Mouse (Mus musculus) lung, postnatal 36 days (tissue): ENCODE results near the gene Sema3b.
"Not testable (repeated sequence)": the region's sequence is repeated elsewhere in the genome, so short reads cannot be mapped to it uniquely, and the experiment has no call there.

Experiments used
- DNase-seq: peaks from one replicate; pipeline ENCODE4 v3.0.0; 2022; ENCODE audit warnings: mixed read lengths

The Sema3b gene

DNA sequence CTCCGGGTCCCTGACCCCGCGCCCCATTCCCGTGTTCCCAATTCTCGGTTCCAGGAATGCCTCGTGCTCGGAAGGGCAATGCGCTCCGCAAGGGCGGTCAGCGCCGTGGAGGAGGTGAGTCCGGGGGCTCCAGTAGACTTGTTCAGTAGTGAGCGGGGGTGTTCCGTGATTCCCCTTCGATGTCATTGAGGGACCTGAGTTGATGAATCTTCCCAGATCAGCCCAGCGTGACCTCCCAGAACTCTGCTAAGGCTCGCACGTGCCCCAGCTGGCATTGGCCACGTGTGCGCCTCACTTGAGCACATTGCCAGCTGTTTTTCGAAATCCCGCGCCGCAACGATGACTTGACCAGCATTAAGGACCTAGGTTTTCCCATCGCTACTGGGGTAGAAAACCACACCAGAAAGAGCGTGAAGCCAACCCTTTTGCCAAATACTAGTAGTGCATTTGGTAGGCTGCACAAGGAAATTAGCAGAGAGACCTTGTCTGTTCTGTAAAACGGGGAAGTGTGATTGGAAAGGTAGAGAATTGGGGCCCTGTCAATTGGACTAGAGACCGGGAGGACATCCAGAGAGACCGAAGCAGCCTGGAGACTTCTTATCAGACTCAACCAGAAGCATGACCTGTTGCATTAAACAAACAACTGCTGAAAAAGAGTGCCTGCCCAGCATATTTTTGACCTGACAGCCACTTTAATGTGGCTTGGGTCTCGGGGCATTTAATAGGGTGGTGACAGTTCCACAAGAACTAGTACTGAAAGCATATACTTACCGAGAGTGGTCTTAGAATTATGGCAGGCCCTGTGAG, 21.0 kb downstream of the Sema3b start:
- DNase-seq = peak; percentile 80

DNA sequence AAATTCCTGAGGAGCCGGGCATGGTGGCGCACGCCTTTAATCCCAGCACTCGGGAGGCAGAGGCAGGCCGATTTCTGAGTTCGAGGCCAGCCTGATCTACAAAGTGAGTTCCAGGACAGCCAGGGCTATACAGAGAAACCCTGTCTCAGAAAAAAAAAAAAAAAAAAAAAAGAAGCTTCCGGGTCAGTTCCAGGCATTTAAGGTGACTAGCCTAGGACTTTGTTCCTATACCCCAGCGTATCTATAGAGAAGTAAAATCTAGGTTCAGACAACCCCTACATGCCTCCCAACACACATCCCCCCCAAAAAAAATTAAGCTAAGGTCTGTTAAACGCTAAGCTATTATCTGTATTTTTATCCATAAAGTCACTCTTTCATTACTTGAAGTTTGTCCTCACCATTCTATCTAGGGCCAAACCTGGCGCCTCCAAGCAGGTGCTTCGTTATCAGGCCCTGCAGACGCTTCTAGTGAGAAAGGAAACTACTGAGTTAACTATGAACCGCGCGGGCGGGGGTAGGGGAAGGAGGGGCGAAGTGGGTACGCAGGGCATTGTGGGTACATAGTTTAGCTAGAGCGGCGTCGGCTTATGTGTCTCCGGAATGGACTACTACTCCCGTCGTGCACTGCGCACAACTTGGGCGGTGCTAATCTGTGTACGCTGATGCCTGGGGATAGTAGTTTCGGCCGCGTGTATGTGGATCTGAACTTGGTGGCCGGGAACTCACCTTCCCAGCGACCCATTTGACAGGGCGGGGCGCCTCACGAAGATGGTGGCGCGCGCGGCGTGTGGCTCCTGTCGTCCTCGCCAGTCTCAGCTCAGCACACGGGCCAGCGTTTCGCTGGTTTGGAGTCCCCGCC, 21.8 kb downstream of the Sema3b start, which contains the start of gene Ifrd2:
Ifrd2 (plus strand) TSS at position 669 of the 859 bp plus-strand sequence.
- peak; percentile 100 for DNase-seq

DNA sequence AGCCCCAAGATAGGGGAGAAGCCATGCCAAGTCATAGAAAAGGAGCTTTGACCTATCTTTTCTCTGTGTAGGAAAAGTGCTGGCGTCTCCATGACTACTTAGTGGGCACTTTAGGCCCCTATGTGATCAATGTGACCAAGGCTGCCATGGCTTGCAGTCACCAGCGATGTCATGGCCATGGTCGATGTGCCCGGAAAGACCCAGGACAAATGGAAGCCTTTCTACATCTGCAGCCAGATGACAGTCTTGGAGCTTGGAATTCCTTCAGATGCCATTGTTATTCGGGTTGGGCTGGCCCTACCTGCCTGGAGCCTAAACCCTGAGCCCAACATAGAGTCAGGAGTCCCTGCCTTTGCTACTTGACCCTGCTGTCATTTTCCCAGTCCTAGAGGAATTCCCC, 22.5 kb downstream of the Sema3b start:
- DNase-seq = no peak

DNA sequence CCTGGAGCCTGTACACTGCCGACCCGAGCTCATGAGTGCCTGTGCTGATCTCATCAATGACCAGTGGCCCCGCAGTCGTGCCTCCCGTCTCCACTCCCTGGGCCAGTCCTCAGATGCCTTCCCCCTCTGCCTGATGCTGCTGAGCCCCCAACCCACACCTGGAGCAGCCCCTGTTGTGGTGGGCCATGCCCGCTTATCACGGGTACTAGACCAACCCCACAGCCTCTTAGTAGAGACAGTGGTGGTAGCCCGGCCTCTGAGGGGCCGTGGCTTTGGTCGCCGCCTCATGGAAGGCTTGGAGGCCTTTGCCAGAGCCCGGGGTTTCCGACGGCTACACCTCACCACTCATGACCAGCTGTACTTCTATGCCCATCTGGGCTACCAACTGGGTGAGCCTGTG, 25.9 kb downstream of the Sema3b start:
- DNase-seq = no peak

DNA sequence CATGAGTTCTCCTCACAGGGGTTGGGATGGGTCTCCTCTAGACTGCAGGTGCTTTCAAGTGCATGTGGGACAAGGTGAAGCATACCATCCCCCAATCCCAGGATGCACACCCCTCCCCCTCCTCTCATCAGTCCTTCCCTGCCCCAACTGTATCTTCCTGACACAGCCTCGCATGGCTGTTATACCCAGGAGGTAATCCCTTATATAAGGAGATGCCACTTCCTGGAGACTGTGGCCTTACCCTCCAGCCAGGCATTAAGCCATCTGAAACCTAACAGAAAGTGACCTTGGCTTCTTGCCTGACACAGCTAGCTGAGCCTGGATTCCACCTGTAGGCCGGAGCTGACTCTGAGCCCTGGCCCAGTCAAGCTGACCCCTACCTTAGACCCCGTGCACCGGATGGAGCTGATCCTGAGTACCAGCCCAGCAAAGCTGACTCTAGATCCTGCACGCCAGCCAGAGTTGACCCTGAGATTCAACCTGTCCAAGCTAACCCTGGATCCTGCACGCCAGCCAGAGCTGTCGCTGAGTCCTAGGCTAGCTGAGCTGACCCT, 26.4 kb downstream of the Sema3b start:
- DNase-seq = no peak

DNA sequence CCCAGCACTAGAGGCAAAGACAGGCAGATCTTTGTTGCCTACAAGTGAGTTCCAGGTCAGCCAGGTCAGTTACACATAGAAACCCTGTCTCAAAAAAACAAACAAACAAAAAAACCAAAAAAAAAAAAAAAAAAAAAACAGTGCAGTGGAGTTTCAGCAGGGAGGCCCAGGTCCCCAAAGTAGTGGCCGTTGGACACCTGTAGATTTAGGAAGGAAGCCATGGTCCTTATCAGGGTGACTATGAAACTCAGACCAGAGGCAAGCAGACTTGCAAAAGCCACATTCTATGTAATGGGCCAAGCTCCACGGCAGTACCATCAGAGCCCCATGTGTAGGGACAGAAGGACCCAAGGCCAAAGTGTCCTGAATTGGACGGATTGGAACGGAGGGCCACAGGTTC, 27.4 kb downstream of the Sema3b start:
- no peak for DNase-seq

DNA sequence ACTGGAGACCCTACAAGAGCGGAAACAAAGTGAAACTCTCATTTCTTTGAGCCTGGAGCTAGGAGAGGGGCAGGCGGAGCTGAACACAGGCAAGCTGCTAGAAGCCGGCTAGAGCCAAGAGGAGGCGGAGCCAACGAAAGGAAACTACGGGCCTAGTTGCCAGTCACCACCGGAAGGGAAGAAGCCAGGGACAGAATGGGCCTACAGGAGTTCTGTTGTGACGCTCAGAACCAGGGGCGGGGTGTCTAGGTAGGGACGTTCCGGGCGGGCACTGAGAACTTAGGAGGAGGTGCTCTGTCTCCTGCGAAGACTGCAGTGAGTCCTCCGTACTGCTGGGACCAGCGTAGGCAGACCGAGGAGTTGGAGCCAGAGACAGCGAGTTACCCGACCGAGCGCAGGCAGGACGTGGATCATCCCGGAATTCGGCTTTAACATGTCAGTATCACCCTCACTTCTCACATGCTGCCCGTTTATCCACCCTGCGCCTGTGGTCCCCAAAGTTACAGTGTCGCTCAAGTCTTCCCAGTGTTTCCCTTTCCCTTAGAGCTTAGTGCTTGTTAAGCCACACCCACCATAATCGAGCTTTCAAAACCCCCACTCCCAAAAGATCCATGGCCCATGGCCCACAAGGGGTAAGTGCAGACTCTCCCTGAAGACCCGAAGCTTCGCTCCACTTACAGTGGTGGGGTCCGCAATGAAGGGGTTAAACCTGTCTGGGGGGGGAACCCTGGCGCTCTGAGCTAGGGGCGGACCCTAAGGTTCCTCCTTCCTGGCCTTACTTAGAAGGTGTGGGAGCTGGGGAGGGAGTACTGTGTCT, 28.3 kb downstream of the Sema3b start, which contains the start of gene Hyal3:
Hyal3 (plus strand) TSS at position 318 of the 817 bp plus-strand sequence.
- peak; percentile 97 for DNase-seq

DNA sequence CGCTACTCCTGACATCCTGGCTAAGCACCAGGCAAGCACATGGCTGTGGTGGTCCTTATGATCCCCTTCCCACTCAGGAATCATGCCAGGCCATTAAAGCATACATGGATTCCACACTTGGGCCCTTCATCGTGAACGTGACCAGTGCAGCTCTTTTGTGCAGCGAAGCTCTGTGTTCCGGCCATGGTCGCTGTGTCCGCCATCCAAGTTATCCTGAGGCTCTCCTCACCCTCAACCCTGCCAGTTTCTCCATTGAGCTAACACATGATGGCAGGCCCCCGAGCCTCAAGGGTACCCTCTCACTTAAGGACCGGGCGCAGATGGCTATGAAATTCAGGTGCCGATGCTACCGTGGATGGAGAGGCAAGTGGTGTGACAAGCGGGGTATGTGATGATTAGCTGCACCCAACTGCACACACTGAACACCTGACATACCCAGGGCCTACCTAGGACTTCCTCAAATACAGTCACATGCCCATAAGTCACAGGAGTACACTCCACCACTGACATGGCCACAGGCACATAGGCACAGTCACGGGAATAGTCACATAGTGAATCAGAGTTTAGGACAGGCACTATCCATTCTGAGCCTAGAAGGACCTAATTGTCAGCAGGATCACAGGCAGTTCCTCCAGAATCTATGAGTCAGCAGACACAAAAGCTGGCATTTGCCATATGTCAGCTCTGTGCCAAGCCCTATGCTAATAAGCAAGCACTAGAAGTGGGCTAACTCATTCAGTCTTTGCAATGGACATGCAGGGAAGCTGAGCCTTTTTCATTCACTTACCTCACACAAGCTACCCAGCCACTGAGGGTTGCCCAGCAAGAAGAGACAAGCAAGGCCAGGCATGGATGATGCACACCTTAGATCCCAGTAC, 29.8 kb downstream of the Sema3b start:
- DNase-seq = no peak

DNA sequence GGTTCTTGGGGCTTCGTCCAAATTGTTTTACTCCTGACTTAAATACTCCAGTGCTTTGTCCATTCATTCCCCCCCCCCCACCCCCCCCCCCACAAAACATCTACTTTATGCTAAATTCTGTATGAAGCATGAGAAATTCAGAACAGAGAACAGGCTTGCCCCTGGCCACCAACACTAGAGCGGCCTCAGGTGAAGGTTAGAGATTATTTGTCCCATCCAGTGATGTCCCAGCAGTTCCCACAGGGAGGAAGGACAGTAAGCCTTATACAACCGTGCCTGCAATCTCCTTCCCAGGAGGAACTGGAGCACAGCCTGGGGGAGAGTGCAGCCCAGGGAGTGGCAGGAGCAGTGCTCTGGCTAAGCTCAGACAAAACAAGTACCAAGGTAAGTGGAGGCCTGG, 30.4 kb downstream of the Sema3b start, which contains the start of gene Naa80:
Naa80 (plus strand) TSS at position 301 of the 400 bp plus-strand sequence.
- DNase-seq = no peak

DNA sequence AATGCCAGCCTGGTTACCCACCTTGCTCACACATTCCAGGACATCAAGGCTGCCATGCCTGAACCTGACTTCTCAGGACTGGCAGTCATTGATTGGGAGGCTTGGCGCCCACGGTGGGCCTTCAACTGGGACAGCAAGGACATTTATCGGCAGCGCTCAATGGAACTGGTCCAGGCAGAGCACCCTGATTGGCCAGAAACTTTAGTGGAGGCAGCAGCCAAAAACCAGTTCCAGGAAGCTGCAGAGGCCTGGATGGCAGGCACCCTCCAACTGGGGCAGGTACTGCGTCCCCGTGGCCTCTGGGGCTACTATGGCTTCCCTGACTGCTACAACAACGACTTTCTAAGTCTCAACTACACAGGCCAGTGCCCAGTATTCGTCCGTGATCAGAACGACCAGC, 31.2 kb downstream of the Sema3b start:
- no peak for DNase-seq

DNA sequence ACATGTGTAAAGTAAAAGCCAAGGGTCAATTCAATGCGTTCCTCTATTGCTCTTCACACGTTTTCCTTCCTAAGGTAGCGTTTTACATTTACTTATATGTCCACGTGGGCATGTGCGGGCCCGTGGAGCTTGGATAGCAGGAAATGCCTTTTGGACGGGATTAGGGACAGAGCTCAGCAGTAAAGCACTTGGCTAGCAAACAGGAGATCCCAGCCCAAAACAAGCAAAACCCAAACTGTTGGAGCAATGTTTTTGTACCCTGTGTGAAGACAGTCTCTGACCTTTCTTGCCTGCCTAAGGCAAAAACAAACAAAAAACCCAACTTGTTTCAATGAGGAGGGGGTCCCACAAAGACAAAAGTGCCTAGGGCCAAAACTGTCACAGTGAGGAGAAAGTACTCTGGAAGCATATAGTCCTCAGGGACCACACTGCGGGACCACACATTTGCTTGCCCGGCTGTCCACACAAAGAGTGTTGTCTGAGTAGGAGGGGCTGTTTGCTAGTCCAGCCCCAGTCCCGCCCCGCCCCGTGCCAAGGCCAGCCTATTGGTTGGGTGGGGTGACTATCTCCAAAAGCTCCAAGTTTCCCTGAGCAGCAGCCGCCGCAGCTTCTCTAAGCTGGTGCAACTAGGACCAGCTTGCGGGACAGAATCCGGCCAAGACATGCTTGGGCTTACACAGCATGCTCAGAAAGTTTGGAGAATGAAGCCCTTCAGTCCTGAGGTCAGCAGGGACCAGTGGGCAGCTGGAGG, 32.5 kb downstream of the Sema3b start, which contains the start of gene Hyal1:
Hyal1 (plus strand) TSS at position 571 of the 751 bp plus-strand sequence.
- DNase-seq = peak; percentile 91

DNA sequence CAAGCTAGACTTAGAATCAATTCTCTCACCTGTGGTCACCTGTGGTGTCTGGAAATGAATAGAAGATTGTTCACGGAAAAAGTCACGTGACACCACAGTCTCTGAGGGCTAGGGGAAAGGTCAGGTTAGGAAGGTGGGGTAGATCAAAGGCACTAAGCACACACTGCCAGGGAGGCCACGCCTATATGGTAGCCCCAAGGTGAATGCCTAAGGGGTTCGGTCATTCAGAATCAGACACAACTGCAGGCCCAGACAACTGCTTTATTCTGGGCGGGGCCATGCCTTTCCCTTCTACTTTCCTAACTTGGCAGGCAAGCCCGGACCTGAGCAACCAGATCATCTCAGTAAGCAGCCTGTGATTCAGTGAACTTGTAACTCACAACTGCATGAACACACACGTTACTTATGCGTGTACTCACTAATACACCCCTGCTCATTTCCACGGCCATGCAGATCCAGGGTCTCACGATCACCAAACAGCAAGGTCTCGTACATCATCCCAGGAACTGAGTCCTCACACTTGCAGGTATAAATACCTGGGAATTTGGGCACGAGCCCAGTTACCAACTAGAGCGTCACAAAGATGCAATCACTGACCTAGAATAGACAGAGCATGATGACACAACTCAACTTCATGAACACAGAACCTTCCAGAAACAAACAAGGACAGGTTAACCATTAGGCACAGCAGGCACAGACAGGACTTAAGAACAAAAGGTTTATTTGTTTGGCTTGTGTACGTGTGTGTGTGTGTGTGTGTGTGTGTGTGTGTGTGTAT, 33.3 kb downstream of the Sema3b start:
- DNase-seq = no peak

DNA sequence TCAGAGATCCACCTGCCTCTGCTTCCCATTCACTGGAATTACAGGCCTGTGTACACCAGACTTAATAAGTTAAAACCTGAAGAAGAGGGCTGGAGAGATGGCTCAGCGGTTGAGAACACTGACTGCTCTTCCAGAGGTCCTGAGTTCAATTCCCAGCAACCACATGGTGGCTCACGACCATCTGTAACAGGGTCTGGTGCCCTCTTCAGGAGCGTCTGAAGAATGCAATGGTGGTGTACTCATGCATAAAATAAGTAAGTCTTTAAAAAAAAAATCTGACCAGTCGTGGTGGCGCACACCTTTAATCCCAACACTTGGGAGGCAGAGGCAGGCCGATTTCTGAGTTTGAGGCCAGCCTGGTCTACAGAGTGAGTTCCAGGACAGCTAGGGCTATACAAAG, 35.3 kb downstream of the Sema3b start:
- DNase-seq = not testable (repeated sequence)

DNA sequence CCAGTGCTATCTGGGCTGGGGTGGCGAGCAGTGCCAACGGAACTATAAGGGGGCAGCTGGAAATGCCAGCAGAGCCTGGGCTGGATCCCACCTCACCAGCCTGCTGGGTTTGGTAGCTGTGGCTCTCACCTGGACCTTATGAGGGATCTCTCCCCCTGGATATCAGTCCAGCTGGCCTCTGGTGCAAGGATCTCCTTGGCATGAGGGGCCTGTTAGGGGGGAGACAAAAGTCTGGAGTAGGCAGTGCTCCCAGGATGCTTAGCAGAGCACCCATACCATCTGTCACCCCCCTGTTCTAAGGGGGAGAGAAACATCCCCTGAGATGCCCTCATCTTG, 36.7 kb downstream of the Sema3b start:
- DNase-seq = no peak

DNA sequence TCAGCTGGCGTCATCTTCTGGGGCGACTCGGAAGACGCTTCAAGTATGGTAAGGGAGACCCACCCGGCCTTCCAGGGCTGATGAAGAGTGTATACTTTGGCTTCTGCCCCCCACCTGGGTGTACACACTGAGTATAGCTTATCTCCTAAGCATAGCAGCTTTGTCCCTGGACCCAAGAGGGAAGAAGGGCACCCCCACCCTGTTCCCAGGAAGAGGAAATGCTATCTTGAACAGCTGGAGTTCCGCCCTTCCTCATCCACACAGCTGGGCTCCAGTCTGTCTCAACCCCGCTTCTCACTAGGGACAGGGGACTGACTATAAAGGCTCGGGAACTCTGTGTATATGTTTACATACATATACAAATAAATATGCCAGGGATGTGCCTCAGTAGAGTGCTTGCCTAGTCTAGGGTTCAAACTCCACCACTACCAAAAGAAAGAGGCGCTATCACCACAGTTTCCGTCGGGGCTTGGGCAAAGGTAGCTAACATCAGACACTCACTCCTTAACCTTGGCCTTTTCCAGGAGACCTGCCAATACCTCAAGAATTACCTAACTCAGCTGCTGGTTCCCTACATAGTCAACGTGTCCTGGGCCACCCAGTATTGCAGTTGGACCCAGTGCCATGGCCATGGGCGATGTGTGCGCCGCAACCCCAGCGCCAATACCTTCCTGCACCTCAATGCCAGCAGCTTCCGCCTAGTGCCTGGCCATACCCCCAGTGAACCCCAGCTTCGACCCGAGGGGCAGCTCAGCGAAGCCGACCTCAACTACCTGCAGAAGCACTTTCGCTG, 37.3 kb downstream of the Sema3b start:
- peak; percentile 71 for DNase-seq

DNA sequence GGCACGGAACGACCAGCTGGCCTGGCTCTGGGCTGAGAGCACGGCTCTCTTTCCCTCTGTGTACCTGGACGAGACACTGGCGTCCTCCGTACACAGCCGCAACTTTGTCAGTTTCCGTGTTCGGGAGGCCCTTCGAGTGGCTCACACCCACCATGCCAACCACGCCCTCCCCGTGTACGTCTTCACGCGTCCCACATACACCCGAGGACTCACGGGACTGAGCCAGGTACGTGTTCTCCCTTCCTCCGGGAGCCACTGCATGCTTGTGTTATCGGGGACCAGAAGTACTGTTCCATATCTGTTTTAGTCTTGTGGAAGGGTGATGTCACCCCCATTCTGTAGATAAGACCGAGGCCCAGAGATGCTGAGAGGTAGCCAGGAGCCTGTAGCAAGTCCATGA, 38.2 kb downstream of the Sema3b start:
- no peak for DNase-seq

DNA sequence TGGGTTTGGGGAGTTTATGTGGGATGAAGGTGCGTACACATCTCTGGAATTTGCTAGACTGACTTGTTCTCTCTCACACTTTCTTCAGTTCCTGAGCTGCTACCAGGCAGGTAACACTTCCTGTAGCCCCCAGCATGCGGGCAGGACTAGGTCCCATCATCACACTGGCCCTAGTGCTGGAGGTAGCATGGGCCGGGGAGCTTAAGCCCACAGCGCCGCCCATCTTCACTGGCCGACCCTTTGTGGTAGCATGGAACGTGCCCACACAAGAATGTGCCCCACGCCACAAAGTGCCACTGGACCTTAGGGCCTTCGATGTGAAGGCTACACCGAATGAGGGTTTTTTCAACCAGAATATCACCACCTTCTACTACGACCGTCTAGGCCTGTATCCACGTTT, 39.0 kb downstream of the Sema3b start:
- DNase-seq = no peak

DNA sequence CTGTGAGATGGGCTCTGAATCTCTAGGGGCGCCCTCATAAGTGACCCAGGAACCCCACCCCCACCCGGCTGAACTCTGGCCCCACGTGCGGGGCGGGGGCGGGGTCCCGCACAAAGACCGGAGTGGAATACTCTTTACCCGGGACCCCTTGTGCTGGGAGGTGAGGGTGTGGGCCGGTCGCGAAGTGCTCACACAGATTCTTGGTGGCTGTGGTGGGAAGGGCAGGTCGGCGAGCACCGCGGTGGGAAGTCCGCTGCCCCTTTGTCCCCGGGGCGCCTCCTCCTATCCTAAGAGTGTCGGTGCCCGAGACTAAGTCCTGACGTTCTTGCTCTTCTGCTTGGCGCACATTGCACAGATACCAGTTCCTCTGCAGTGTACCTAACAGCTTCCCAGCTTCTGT, 39.8 kb downstream of the Sema3b start:
- no peak for DNase-seq
